Mouse (Mus musculus) layer of hippocampus, postnatal 36 days (tissue): ENCODE measurements at regions not wholly inside any gene's neighbourhood (a gene's known extent, or its start where the extent isn't known, plus 50 kb on each side); places are given as distances from the start of the nearest gene placed in this dataset.
A peak's percentile ranks its signal among the peaks of the same experiment; 100 is the strongest.

Source experiments
- DNase-seq, 2 experiments: peaks; one replicate each; pipeline ENCODE4 v3.0.0; 2022

DNA sequence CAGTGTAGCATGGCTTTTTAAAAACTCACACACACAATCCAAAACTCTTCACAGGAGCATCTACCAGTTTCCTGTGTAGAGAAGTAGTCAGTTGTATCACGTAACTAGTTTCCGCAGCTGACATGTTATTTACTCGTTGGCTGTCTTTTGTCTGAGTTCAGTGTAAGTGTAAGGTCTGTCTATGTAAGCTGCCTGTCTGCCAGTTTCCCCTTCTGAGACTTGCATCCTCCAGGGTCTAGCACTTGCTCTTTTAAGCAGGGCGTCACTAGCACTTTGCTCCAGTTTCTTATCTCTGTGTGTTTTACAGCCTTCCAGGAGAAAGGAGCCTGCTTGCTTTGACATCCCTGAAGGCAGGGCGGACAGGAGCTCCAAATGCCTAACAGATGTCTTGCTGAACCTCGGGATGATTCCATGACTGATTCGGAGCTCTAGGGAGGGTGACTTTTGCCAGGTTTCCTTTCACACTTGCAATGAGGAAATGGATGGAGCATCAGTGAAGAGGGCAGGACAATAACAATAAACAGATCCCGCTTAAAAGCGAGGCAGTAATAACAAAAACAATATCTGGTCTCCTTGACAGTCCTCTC lies 131.2 kb upstream of the Osr1 start:
- DNase-seq, result no peak

DNA sequence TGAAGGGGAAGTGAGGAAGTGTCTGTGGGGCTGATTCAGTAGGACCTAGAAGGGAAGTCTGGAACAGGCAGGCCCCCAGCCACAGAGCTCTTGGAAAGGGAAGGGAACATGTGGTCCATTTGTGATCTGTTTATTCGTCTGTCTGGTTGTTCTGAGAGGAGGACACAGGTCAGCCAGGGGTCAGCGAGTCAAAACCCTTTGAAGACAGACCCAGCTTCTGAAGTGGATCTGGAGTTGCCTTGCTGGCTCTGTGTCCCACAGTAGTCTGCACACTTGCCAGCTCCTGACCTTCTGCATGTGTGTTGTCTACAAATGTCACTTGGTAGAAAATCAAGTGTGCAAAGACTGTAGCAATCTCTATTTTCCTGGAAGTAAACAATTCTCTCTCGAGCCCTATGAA lies 119.3 kb upstream of the Osr1 start:
- DNase-seq, result no peak

DNA sequence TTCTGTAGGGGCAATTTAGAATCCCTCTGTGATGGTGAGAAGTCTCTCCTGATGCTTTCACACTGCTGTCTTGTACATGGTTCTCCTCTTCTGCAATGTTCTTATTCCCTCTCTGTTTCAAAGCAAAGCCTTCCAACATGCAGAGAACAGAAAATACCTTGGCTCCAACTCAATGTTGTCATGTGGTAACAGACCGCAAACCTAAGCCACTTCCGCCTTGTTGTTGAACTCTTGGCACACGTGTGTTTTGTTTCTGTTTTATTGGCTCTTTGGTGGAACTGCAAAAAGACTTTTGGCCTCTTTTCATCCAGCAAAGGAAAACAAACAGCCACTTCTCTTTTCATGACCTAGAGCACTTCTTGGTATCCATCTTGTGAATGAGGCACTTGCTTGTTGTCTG lies 109.7 kb upstream of the Osr1 start:
- no peak for DNase-seq

DNA sequence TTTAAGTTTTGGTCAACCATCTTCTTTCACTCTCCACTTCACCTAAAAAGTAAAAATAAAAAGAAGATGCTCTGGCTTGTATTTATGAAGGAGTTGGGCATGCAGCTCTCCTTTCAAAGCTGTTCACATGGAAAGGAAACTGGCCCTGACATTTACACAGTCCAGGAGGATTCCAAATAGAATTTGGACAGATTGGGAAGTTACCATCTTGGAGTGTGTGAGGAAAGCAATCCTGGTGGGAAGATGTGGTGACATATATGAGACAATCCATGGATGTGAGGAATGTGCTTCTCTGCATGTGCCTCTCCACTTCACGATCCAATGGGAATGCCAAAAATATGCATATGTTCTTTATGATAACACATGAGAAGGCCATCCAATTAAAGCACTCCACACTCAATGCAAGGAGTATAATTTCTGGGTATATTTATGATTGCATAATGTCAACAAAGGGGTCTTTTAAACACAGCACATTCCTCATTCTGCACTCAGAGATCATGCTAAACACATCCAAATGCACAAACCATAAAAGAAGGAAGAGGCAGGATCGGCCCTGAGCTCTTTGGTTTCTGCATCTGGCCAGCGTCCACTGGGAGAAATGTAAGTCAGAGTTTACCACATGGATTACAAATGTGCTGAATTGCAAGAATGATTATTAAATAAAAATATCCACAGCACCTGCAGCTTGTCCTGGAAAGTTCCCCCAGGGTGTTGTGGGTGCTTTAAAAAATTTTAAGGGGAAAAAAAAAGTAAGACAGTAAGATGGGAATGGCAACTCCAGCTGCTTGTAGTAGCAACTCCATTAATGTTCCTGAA lies 100.1 kb upstream of the Osr1 start:
- no peak for DNase-seq

DNA sequence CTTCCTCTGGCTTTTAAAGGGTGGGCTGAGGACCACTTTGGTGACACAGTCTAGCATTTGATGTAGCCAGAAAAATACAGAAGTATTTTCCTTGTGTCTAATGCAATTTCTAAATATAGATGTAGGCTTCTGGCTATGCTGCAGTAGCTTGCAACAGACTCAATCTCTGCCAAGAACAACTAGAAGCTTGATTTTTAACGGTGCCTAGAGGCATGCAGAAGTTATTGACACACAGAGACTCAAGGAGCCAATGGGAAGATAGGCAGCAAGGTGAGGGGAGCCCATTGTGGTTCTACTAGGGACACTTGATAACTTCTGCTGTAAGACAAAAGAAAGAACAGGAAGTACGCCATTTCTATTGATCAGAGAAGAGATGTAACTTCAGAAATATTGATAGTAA lies 94.1 kb upstream of the Osr1 start:
- no peak for DNase-seq

DNA sequence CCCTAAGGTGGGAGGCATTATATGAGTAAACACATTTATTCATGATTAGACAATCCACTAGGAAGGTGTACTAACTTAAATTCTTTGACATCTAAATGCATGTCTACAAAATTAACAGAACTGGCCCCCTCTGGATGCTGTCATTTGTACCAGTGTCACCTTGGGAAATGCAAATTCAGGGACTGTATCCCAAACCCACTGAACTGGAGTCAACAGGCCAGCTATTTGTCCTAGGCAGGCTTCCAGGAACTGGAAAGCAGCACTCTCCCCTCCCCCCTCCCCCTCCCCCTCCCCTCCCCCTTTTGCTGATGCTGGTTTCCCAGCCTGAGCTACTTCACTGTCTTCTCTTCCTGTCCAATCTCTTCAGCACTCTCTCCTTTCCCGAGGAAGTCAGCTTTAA lies 91.7 kb upstream of the Osr1 start:
- DNase-seq, result no peak

DNA sequence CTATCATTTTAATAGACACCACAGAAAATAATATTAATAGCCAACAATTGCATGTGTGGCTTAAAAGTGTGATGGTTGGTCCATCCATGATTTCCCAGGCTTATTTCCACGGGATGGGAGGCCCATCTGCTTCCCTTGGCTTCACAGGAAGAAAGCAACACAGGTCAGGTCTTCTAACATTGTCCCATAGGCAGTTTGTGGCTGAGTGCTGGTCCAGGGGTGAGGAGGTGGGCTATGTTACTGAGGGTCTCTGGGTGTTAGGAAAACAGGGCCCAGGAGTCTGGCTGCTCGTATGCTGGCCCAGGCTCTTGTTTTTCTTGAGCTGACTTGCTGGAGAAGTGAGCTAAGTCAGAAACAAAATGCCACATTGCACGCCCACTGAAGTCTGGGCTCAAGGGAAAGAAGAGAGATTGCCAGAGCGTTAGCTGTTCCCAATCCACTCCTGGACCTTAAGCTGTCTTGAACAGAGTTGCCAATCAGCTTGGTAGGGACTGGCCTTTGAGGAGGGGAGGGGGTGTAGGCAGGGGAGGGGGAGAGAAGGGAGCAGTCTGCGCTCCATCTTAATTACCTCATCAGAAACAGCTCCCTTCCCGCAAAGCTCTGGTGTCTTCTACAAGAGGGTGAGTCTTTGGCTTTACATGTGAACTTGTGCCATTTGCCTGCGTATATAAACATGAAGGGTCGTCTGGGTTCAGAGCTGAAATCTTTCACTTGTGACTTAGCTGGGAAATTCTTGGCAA lies 82.1 kb upstream of the Osr1 start:
- peak; percentile 14 to 18 for DNase-seq

DNA sequence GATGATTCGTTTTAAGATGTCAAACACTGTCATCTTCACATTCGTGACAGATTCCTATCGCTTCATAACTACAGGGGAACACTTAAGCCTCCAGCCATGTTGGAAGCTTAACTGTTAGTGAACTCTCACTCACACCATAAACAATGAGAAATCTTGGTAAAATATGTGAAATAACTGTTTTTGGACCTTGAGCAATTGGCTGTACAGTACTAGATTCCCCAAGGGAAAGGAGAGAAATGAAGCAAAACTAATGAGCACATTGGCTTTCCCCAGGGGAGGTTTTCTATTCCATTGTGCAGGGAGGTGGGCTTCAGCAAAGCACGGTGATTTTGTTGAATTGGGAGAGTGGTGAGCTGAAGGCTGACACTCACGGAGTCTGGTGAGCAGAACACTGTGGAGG lies 56.0 kb upstream of the Osr1 start:
- no peak for DNase-seq

DNA sequence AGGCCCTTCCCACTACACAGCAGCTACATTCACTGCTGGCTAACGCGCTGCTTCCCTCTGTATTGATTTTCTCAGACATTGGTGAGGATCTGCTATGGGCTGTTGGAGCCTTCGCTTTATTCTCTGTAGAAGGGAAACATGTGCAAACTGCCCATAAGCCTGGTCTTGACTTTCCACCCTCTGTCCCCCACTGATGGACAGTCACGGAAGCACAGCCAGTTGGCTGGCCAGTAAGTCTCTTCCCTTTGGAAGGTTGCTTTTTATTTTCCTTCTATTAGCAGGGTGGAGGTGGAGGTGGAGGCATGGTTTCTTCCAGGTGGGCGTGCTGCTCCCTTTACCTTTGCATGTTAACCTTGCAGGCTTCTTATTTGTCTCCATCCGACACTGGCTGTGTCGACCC lies 51.1 kb upstream of the Osr1 start:
- no peak for DNase-seq

DNA sequence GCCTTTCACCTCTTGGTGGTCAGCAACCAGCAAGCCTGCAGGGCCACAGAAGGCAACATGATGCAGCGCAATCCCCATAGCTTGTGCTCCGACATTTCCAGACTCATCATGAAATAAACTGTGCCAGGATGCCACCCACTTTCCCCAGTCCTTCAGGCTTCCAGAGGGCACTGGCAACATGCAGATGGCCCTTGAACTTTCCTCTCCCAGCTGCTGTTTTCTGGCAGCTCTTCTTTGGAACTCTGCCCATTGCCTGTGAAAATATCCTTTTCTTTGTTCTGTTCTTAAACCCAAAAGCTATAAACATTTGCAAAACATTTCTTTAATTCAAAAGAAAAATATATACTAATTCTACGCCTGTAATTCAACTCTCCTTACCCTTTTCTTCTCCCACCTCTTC lies 50.6 kb upstream of the Osr1 start:
- DNase-seq, result no peak
